Mouse (Mus musculus) neural tube, embryonic 14.5 days (tissue): ENCODE results near the gene Teddm1b. TPM values are rescaled to one million over a fixed set of nuclear protein-coding genes. Genes with fewer than 3 reads are reported as not detected.
"Not testable (repeated sequence)": the region's sequence is repeated elsewhere in the genome, so short reads cannot be mapped to it uniquely, and the experiment has no call there.

Experiments
- ATAC-seq: fragments of 200-750 bp; cut with Nextera tagmentation; 2 replicates; pipeline ENCODE4 v1.8.0; 2017; ENCODE audit warnings: low read depth, mild to moderate bottlenecking, moderate TSS enrichment, moderate library complexity
- H3K27ac ChIP-seq: fragments of 300-500 bp; sonication (generic); 2 replicates; pipeline ENCODE4 v1.5.1; 2014; ENCODE audit warnings: low read depth, mild to moderate bottlenecking, control low read depth, low read length, moderate library complexity, mixed read lengths
- H3K27me3 ChIP-seq: fragments of 300-500 bp; sonication (generic); 2 replicates; pipeline ENCODE4 v1.6.1; 2014; ENCODE audit warnings: low read length; ENCODE audit not compliant: control insufficient read depth, insufficient read depth
- H3K36me3 ChIP-seq: fragments of 300-500 bp; sonication (generic); 2 replicates; pipeline ENCODE4 v1.6.1; 2014; ENCODE audit warnings: low read length, mixed read lengths; ENCODE audit not compliant: control insufficient read depth, insufficient read depth
- H3K4me1 ChIP-seq: fragments of 300-500 bp; sonication (generic); 2 replicates; pipeline ENCODE4 v1.6.1; 2014; ENCODE audit warnings: low read length; ENCODE audit not compliant: control insufficient read depth, insufficient read depth
- H3K4me2 ChIP-seq: fragments of 300-500 bp; sonication (generic); 2 replicates; pipeline ENCODE4 v1.6.1; 2014; ENCODE audit warnings: mild to moderate bottlenecking, low read depth, low read length, control low read depth
- H3K4me3 ChIP-seq: fragments of 300-500 bp; sonication (generic); 2 replicates; pipeline ENCODE4 v1.5.1; 2014; ENCODE audit warnings: low read depth, low read length, control low read depth, mixed read lengths
- H3K9ac ChIP-seq: fragments of 300-500 bp; sonication (generic); replicated peaks from 2 replicates; pipeline ENCODE4 v1.6.1; 2014; ENCODE audit warnings: low read depth, mild to moderate bottlenecking, control low read depth, low read length, mixed read lengths
- H3K9me3 ChIP-seq: fragments of 300-500 bp; sonication (generic); 2 replicates; pipeline ENCODE4 v1.6.1; 2016; ENCODE audit warnings: low read length; ENCODE audit not compliant: control insufficient read depth
- WGBS: fragments of 180-500 bp; shearing (Covaris S2); extraction: QIAGEN DNeasy Blood & Tissue Kit; methylation state at CpG from one replicate; pipeline ENCODE4 v1.1.7; 2014; 5-methylcytosine and 5-hydroxymethylcytosine counted together
- polyA plus RNA-seq: library from polyadenylated mRNA; unstranded; fragments of >200 nt; fragmentation: Nextera tagmentation; extraction: Ambion mirVana; gene quantifications from 2 replicates; pipeline ENCODE4 v1.2.1, GENCODE M21; 2014

The Teddm1b gene
- polyA plus RNA-seq, 1 experiment from 2014 or later, result 0.35 TPM

GRCm38 (mm10) chr1:153880391-153880790 is 6.2 kb downstream of the Teddm1b start:
- H3K9ac ChIP-seq, H3K27me3 ChIP-seq, H3K4me2 ChIP-seq, H3K36me3 ChIP-seq, H3K9me3 ChIP-seq, H3K27ac ChIP-seq, ATAC-seq, H3K4me3 ChIP-seq, H3K4me1 ChIP-seq: not testable (repeated sequence)
- WGBS, result 96% methylated on average over 17 of the region's 17 CpGs

GRCm38 (mm10) chr1:153886024-153886633 is 12.0 kb downstream of the Teddm1b start:
- ATAC-seq, result peak; percentile 44; the same call in 1 of the 2 replicates
- H3K36me3 ChIP-seq, result no peaks in the 10 kb centered on the region
- H3K27me3 ChIP-seq, result no peaks in the 10 kb centered on the region
- 43% methylated on average over 17 of the region's 17 CpGs for WGBS
- H3K4me1 ChIP-seq, result no peaks in the 10 kb centered on the region
- 0 out of 2 replicates have a peak overlapping the region, but pooled peaks have one; percentile 2 for H3K9ac ChIP-seq
- no peak overlapping the region for H3K4me2 ChIP-seq
- H3K9me3 ChIP-seq, result no peaks in the 10 kb centered on the region
- no peak overlapping the region for H3K27ac ChIP-seq
- no peak overlapping the region for H3K4me3 ChIP-seq

- H3K4me2 ChIP-seq, result no peak overlapping the region
- no peaks in the 10 kb centered on the region for H3K36me3 ChIP-seq
- no peak for ATAC-seq
- no peaks in the 10 kb centered on the region for H3K27me3 ChIP-seq
- no peak overlapping the region for H3K4me3 ChIP-seq
- H3K27ac ChIP-seq, result no peak overlapping the region
- H3K9me3 ChIP-seq, result no peaks in the 10 kb centered on the region
- 97% methylated on average over 10 of the region's 10 CpGs for WGBS
- H3K9ac ChIP-seq, result no peak overlapping the region
- no peaks in the 10 kb centered on the region for H3K4me1 ChIP-seq
These were observed 16.0 kb downstream of the Teddm1b start for GRCm38 (mm10) chr1:153890121-153890520.

DNA sequence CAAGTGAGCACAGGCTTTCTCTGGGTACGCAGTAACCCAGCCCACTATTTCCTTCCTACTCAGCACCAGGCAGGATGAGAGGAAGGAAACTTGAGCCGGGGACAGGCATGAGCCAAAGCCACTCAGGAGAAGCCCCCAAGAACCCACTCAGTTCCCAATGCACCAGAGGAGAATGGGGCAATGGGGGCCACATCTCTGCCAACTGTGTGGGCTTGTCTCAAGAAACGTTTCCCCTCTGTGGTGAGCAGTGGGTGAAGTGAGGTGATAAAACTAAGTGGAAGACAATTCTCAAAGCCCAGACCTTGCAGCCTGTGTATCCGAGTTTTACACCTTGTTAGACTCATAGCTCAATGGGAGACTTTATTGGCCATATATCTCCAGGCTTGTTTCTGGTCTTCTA is 17.3 kb downstream of the Teddm1b start, which contains the start of gene Teddm1a:
TSS of gene Teddm1a (plus strand) at position 301 of the 400 bp plus-strand sequence.
- H3K4me1 ChIP-seq, result no peaks in the 10 kb centered on the region
- no peaks in the 10 kb centered on the region for H3K36me3 ChIP-seq
- no peak within 1 kb of the TSS for H3K9ac ChIP-seq
- ATAC-seq, result no peak
- WGBS, result 63% methylated on average over 4 of the region's 4 CpGs
- no peaks in the 10 kb centered on the region for H3K9me3 ChIP-seq
- H3K27me3 ChIP-seq, result no peaks in the 10 kb centered on the region
- H3K27ac ChIP-seq, result no peak within 1 kb of the TSS
- H3K4me2 ChIP-seq, result no peak within 1 kb of the TSS
- H3K4me3 ChIP-seq, result no peak within 1 kb of the TSS

GRCm38 (mm10) chr1:153893746-153894145 is 19.6 kb downstream of the Teddm1b start:
- no peak overlapping the region for H3K4me3 ChIP-seq
- 76% methylated on average over 2 of the region's 2 CpGs for WGBS
- no peak for ATAC-seq

GRCm38 (mm10) chr1:153894201-153894893 is 20.2 kb downstream of the Teddm1b start:
- Histone ChIP-seq H3K9ac (no peak overlapping the region), H3K4me1 (peaks cover 2% of the 10 kb centered on the region; the same call in 1 of the 2 replicates), H3K27me3 (no peaks in the 10 kb centered on the region), H3K9me3 (no peaks in the 10 kb centered on the region), H3K27ac (no peak overlapping the region), H3K36me3 (no peaks in the 10 kb centered on the region), H3K4me2 (no peak overlapping the region), H3K4me3 (no peak overlapping the region)
- WGBS, result 66% methylated on average over 8 of the region's 8 CpGs
- ATAC-seq, result no peak

More at GRCm38 (mm10) chr1:153893746-153894145, 19.6 kb downstream of the Teddm1b start:
- no peak overlapping the region for H3K27ac ChIP-seq
- no peaks in the 10 kb centered on the region for H3K36me3 ChIP-seq
- H3K9ac ChIP-seq, result no peak overlapping the region
- no peaks in the 10 kb centered on the region for H3K27me3 ChIP-seq
- H3K4me2 ChIP-seq, result no peak overlapping the region
- H3K9me3 ChIP-seq, result no peaks in the 10 kb centered on the region
- H3K4me1 ChIP-seq, result no peaks in the 10 kb centered on the region; the same call in 1 of the 2 replicates

GRCm38 (mm10) chr1:153894979-153895378 is 20.8 kb downstream of the Teddm1b start:
- Histone ChIP-seq H3K4me1 (peaks cover 2% of the 10 kb centered on the region; the same call in 1 of the 2 replicates), H3K27me3 (no peaks in the 10 kb centered on the region), H3K27ac (no peak overlapping the region), H3K9me3 (no peaks in the 10 kb centered on the region), H3K36me3 (no peaks in the 10 kb centered on the region), H3K4me2 (no peak overlapping the region), H3K4me3 (no peak overlapping the region), H3K9ac (no peak overlapping the region)
- 37% methylated on average over 5 of the region's 5 CpGs for WGBS
- no peak for ATAC-seq

GRCm38 (mm10) chr1:153897196-153897595 is 23.1 kb downstream of the Teddm1b start:
- Histone ChIP-seq H3K27ac (no peak overlapping the region), H3K4me1 (peaks cover 12% of the 10 kb centered on the region), H3K9me3 (no peaks in the 10 kb centered on the region), H3K36me3 (no peaks in the 10 kb centered on the region), H3K27me3 (no peaks in the 10 kb centered on the region), H3K4me2 (no peak overlapping the region), H3K9ac (no peak overlapping the region), H3K4me3 (no peak overlapping the region)
- no peak for ATAC-seq
- 89% methylated on average over 8 of the region's 8 CpGs for WGBS
